Mouse (Mus musculus): Measurements from ENCODE around the gene Wdr45b.

DNA sequence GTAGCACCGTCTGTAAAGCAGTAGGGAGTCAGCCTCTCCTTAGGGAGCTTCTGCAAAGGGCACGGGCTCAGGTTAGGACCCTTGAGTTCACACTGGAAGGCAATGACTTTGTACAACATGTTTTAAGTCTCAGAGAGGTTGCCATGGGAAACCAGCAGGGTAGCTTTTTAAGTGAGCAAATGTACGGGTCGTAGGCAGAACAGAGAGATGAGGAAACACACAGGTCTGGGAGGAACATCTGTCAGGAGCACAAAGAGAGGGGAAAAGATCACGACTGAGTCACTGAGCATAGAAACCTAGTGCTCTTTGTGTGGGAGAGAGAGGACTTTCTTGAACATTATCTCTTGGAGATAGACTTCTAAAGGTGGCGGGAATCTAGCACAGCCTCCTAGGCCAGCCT lies 26.0 kb upstream of the Wdr45b start:
- TF ChIP-seq ZNF384 (IDR thresholded peaks at IDR 0.05; ENCODE audit: low read depth, low read length) (no peak), CHD2 (IDR thresholded peaks at IDR 0.05; ENCODE audit: low read depth, low read length) (no peak)
